Mouse (Mus musculus) A20 (cell line): ENCODE results near the gene Tpk1.
A peak's percentile ranks its signal among the peaks of the same experiment; 100 is the strongest.
"Not testable (repeated sequence)": the region's sequence is repeated elsewhere in the genome, so short reads cannot be mapped to it uniquely, and the experiment has no call there.

Source experiments
- DNase-seq: peaks from one replicate; pipeline ENCODE4 v3.0.0-alpha.2; 2011; ENCODE audit warnings: low read depth, low spot score

Gene Tpk1

DNA sequence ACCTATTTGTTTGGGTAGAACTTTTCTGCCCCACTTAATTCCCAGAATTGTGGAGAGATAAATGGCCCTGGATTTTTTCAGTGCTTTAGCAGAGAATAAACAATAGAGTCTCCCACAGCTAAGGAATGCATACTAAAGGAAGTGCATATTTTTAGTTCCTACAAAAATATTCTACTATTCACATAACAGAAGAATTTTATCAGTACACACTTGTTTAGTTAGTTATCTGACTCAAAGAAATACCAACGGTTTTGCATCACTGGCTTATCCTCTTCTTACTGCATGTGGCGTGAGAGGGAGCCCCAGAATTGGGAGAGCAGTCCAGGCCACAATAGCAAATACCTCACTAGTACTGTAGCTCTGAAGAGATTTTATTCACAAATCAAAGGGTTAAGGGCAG lies 141.1 kb downstream of the Tpk1 start:
- no peak for DNase-seq

DNA sequence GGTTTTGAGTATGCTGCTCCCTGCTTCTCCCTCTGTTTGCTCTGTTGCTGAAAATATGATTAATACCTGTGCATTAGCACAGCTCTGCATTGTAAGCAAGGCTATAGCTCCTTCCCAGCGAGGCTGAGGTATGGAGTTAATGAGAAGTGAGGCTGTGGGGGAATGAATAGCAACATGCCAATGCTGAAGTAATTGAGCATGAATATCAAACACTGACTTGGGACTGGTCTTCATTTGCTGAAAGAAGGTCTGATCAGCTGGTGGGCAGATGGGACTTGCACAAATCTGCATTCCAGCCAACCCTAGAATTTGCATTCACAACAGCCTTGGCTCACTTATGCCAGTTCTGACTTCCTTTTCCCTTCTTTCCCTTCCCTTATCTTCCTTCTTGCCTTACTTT lies 144.0 kb downstream of the Tpk1 start:
- no peak for DNase-seq

DNA sequence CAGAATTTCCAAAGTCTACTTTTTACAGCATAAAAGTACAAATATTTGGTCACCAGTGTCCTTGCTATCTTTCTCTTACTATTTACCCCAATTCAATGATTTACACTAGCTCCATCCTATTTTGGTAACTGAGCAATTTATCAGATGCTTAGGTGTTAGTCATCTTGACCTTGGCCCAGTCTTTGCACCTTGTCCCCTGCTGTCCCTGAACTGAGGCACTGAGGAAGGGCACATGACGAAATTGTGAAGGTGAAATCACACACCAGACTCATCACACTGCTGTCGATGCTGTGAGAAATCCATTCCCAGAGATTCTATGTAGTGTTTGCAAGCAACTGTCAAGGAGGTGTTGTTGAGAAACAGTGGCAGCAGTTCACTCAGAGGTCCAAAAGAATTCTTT lies 145.9 kb downstream of the Tpk1 start:
- DNase-seq, result no peak

DNA sequence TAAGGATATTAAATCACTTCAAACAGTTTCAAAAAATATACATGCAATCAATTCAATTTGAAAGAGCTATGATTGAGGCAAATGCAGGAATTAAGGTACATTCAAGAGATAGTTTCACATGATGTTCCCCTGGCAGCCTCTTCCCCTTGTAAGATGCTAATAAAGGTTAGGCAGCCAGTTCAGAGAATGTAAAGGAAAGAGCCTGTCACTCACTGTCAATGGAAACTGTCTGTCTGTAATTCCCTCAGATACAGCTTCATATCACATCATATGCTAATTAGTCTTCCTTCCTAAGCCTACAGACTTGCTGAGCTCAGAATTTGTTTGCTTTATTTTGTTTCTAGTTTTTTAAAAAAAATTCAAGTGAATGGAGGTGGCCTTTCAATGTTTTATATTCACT lies 147.7 kb downstream of the Tpk1 start:
- DNase-seq, result no peak

DNA sequence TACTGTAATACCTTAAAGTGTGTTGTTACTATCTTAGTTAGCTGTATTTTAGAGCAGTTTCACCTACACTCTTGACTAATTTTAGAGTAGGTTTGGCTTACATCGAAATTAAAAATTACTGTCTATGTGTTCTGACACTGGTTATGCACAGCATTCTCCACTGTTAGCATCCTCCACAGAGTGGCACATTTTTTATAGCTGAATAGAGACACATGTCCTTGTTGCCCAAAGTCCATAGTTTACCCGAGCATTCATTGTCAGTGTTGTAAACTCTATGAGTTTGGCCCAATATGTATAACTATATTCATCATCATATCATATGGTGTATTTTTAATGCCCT lies 148.8 kb downstream of the Tpk1 start:
- DNase-seq, result no peak

DNA sequence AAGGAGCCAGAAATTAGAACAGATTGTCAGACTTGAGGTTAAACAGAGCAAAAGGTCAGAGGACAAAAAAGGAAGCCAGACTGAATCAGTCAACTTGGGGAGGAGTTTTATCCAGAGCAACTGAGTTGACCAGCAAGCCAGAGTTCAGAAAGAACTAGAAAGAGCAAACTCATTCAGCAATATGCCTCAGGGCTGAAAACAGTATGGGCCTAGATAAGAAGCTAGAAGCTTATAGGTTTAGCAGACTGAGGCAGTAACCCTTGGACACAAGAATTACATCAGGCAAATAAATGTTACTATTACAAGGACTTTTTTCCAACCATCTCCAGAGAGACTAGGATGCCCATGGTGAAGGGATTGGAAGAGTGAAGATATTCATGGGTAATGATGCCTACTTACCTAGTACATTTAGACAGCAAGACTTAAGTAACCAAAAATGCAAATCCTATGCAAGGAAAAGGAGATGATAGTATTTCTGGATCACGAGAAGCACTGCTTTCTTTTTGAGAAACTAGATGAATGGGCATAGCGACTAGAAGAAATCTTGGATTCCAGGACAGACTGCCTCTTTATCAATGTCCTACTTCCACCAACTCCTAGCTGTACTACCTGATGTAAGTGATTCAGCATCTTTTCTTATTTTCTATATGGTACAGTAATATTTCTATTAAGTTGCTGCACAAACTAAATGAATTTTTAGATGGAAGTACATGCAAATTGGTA lies 149.3 kb downstream of the Tpk1 start:
- DNase-seq, result no peak

DNA sequence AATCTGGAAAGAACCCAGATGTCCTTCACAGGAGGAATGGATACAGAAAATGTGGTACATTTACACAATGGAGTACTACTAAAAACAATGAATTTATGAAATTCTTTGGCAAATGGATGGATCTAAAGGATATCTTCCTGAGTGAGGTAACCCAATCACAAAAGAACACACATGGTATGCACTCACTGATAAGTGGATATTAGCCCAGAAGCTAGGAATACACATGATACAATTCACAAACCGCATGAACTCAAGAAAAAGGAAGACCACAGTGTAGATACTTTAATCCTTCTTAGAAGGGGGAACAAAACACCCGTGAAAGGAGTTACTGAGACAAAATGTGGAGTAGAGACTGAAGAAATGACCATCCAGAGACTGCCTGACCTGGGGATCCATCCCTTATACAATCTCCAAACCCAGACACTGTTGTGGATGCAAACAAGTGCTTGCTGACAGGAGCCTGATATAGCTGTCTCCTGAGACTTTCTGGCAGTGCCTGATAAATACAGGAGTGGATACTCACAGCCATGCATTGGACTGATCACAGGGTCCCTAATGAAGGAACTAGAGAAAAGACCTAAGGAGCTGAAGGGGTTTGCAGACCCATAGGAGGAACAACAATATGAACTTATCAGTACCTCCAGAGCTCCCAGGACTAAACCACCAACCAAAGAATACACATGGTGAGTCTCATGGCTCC lies 159.2 kb downstream of the Tpk1 start:
- not testable (repeated sequence) for DNase-seq

DNA sequence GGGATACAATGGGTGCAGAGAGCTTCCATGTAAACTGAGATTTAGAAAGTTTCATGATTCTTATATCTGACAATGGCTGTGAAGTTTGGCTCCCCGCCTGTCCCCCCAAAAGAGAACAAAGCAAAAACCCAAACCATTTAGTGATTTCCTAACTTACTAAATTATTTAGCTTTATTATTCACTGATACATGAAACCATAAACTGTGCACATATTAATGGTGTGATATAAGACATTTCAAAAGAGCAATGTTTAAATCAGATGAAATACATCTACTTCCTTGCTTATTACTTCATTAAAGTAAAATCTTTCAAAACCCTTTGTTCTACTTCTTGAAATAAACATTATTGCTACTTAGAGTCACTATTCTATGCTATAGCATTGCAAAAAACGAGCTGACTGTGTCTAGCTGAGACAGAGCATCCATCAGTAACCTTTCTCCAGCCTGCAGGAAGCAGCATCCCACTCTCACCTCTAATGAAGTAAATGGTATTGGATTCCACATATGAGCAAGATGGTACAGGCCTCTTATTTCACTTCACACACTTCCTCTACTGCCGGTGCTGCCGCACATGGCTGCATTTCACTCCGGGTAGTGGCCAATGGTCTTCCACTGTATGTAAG lies 161.4 kb downstream of the Tpk1 start:
- DNase-seq, result no peak

DNA sequence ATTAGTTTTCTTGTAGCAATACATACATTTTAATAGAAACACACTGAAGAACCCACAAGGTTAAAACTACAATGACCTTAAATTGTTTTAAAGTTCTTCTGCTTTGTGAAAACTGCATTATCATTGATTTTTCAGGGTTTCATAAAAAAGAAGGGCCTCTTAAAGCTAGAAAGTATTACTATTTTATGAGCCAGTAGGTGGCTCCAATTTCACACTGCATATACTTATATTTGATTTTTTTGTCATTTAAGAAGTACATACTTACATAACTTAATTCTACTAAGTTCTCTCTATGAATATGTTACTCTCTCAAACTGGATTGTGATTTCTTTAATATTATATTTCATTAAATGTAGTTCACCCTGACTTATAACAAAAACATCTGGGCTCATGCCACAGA lies 173.7 kb downstream of the Tpk1 start:
- peak; percentile 16 for DNase-seq

DNA sequence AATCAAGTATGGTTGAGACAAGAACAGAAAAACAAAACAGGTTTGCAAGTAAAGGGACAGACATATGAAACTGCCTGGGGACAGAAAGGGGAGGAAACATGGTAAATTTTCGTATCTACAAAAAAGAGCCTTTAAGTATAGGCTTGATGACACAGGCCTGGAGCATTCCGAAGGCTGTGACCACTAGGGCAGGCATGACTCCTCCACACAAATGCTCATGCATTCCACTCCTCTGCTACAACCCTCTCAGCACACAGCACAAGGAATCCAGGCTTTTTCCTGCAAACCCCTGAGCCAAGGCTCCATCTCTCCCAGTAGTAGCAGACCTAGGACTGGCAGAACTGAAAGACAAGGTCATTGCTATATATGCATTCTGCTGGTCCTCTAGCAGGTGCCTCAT lies 179.4 kb downstream of the Tpk1 start:
- no peak for DNase-seq

DNA sequence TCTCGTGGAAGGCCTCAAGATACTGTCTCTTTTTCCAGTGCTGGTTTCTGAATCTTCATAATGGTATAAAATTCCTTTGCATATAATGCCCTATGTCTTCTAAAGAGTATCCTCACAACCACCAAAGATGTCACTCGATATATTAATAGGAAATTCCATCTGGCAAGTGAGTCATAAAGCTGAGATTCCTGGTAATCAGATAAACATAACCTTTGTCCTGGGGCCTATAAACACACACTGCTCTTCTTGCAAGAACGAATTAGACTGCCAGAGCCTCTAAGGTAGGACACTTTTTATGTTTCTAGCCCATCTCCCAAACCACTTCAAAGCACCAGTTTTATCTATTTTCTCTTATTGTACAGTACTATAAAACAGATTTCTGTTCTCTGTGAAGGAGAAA lies 185.4 kb downstream of the Tpk1 start:
- DNase-seq, result no peak

DNA sequence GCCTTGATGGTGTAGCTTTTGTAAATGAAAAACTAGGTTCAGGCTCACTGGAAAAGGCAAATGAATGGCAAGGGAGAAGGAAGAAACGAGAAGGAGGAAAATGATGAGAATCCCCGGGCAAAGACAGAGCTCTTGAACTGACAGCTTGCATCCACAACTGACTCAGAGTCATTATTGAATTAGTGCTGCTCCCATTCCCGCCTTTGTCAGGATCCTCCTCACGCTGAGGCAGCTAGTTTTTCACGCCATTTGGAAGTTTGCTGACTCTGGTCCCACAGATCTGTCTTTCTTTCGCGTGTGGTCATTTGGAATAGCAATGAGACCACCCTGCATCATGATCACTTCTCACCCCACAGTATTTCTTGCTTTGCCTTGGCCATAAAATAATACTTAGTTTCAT lies 187.3 kb downstream of the Tpk1 start:
- no peak for DNase-seq

DNA sequence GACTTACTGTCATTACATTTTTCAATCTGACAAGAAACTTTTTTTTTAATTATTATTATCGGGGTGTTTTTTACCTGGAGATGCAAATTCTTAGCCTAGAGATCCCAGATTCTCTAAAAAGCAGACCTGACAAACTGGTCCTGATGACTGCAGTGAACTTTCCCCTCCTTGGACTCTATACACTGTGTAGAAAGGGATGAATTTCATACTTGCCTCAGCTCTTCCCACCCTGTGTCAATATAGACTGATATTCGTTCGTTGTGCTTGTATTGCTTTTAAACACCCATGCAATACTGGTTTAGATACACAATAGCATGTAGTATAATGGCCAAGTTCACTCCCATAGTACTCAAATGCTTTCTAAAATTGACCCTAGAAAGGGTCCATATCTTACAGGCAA lies 189.7 kb downstream of the Tpk1 start:
- no peak for DNase-seq

DNA sequence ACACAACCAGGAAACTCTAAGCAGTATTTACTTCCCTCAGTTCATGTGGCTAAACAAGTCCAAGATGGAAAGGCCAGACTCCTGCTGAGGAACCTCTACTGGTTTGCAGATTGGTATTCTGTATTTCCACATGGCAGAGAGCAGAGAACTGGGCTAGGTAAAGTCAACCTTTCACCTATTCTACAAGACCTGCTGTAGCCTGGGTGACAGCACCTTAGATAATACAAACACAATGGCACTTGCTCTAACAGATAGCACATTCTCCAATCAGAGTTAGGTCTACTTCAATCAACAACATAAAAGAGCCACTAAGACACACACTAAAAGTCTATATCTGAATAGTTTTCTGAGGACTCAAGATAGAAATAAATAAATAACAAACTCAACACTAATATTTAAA lies 190.2 kb downstream of the Tpk1 start:
- DNase-seq, result no peak

DNA sequence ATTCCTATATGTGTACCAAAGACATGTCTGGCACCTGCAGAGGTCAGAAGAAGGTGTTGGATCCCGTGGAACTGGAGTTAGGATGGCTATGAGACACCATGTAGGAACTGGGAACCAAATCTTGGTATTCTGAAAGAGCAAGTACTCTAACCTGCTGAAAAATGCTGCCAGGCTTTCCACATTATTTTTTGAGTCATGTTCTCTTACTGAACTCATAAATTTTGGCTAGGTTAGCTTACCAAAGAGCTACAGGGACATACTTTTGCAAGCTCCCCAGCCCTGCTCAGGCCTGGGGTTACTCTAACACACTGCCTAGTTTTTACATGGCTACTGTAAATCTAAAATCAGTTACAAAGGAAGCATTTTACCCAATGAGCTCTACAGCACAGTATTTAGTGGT lies 194.5 kb downstream of the Tpk1 start:
- DNase-seq, result no peak

DNA sequence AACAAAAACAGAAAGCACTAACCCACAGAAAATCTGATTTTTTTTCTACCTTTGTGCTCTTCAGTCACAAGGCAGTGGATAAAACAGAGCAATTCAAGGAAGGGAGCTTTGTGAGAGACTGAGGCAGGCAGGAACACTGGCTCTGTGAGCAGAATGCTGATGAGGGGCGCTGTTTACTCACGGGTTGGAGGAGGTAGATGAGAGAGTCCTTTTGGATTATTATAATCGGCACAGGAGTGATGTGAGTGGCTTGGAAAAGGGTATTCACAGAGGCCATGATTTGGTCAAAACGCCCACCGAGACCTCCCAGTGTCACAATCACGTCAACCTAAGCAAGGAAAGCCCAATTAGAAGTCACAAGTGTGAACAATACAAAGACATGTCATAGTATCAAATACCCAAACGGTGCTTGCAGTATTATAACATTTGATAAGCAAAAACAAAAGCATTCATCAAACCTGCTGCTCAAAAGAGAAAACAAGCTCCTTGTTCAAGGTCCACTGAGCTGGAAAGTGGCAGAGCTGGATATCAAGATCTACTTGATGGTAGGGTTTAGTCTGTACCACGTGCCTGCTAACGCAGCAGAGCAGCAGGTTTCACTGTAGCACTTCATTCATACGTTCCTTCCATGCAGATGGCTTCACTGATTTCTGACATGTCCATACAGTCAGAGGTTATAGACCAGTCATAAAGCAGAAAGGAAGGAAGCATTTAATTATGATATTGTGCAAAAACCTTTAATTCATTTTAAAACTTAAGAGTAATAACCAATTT lies 197.1 kb downstream of the Tpk1 start:
- DNase-seq, result no peak

DNA sequence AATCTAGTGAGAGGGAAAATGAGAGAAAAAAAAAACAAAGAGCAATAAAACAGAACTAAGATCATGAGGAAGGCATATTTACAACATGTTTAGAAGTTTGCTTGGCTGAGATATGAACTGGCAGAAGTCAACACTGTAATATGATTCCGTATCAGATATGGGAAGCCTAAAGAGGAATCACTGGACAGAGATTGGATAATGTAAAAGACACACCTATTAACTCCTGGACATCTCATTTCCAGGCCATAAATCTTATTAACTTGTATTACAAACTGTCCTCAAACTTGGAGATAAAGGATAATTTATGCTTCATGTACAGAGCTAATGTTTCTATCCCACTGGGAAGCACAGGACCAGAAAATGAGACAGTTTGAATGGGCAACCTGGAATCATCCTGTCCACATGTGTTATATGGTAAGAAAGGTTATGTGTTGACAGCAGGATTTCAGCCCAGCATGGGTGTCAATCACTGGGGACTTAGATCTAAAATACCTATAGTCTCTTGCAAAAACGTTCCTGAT lies 203.2 kb downstream of the Tpk1 start:
- DNase-seq, result no peak

DNA sequence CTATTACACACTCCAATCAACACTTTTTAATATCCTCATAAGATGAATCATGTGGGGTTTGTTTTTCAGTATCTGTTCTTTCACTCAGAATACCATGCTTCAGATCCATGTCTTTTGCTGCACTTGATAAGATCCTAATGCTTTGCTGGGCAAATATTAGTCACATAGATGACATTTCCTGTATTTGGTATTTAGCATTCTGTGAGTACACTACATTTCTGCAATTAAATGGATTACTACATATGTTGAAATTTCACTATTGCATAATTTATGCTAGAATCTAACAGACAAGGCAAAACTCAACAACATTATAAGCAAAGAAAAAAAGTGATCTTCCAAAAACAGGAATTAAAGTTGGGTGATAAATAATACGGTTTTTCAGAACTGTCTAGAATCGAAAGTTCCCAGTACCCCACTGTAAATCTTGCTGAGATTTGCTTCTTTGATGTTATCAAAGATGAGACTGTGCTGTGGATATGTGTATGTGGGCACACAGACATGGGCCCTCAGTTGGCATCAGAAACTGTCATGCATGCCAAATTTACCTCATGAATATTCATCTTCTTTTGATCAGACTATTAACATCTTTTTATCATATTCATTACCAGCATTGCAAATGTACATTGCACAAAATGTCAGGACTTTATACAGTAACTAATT lies 203.8 kb downstream of the Tpk1 start:
- DNase-seq, result no peak

DNA sequence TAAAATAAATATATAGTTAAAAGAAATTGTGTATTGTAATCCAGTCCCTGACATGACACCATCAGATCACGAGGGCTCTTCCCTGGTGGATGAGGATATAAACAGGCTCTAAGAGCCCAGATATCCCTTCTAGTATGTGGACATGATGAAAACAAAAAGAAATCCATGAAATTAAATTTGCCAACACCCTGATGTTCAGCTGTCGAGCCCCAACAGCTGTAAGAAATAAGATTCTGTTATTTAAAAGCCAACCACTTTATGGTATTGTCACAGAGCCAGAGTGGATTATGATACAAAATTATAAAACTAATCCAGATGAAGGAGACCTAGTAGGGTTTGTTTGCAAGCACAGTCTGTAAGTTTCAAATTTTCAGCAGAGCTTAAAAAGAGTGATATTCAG lies 207.0 kb downstream of the Tpk1 start:
- DNase-seq, result no peak

DNA sequence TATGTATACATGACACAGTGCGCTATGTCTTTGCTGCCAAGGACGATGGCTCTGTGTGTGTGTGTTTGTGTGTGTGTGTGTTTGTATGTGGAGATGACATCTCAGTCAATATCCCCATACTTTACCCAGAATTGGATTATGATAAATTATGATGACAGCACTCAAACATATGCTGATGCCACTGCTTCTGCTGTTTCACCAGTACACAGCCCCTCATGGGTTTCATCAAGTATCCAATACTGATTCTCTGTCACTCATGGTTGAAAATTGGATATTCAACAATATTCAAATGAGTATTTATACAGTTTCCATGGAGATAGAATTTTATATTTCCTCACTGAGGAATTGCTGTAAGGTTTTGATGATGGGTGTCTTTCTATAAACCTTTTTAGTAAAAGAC lies 208.1 kb downstream of the Tpk1 start:
- DNase-seq, result no peak

DNA sequence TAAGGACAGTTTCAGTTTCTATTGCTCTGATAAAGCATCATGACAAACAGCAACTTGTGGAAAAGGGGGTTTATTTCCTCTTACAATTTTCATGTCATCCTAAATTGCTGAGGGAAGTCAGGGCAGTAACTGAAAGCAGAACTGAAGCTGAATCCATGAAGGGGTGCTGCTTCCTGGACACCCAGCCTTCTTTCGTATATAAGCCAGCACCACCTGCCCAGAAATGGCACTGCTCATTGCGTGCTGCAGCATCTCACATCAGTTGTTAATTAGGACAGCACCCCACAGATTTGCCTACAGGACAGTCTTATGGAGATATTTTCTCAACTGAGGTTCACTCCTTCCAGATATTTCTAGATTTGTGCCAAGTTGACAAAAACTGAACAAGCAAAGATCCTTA lies 216.6 kb downstream of the Tpk1 start:
- DNase-seq, result peak; percentile 9

DNA sequence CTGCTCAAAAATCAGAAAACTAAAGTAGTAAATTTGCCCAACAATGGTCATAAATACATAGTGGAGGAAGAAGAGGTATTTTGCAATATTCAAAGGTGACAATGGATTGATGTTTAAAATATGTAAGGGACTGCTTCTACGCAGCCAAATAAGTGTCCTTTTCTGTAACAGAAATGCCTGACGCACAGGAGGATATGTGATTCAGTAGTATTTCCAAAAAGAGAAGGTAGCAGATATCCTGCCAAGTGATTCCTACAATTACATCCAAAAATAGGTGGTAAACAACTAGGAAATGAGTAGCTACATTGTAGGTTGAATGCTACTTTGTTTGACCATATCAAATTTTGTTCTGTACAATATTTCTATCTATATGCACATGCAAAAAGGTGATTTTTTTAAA lies 220.2 kb downstream of the Tpk1 start:
- DNase-seq, result no peak
